Mouse (Mus musculus) gastrocnemius, postnatal 10 days (tissue): Measurements from ENCODE around the gene Arhgap10. TPM values are rescaled to one million over a fixed set of nuclear protein-coding genes. Genes with fewer than 3 reads are reported as not detected.

Source experiments
- DNase-seq: peaks from one replicate; pipeline ENCODE4 v3.0.0; 2021; ENCODE audit warnings: mixed read lengths
- total RNA-seq, 2 experiments: library from RNA; stranded (reverse); gene quantifications; 2 replicates each; pipeline ENCODE4 v1.2.3; 2021

Gene Arhgap10
- total RNA-seq, 2 experiments from 2014 or later: 56.8 to 57.2 TPM

DNA sequence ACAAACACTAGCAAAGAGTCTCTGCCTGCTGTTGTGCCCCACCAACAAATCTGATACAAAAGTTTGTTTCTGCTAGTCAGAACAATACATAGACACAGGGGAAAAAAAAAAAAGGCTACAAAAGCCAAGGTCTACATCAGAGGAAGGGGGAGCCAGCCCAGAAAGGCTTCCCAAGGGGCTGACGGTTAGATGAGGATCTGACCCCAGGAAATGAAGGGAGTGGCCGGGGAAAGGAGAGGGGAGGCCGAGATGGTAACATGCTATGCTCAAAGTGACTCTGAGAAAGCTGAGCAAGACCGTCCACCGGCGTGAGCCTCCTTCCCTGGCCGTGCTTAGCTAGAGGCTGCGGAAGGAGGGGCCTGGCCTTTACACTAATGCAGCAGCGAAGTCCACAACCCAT lies 76.8 kb downstream of the Arhgap10 start:
- no peak for DNase-seq

DNA sequence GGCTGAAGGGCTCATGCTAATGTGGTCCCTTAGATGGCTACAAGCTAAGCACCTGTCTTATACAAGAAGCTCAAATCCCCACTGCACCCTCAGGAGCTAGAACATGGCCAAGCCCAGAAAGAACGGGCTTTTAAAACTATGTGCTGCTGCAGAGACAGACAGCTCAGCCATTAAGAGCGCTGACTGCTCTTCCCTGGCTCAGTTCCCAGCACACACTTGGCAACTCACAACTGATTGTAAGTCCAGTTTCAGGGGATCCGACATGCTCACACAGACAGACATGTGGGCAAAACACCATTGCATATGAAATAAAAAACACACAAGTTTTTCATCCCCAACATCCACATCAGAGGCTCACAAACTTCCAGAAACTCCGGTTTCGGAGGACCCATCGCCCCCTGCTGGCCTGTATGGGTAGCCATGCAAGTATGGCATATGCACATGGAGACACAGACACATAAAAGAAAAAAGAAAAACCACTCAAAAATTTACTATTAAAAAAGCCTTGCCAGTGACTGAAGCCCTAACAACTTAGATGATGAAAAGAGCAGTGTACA lies 77.4 kb downstream of the Arhgap10 start:
- peak; percentile 63 for DNase-seq

DNA sequence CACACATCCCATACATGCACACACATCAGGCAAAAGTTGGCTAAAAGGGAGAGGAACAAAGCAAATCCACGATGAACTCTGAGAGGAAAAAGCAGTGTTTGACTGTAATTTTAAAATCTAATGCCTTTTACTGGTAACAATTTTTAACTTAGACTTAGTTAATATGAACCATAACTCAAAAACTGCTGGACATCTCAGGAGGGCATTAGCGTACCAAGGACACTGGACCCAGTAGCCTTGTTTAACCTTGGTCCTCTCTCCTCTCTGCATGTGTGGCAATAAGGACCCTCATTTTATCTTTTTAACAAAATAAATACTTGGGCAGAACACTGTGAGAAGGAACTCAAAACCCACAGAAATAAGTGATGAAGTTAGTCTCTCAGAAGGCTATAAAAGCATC lies 78.1 kb downstream of the Arhgap10 start:
- DNase-seq: no peak

DNA sequence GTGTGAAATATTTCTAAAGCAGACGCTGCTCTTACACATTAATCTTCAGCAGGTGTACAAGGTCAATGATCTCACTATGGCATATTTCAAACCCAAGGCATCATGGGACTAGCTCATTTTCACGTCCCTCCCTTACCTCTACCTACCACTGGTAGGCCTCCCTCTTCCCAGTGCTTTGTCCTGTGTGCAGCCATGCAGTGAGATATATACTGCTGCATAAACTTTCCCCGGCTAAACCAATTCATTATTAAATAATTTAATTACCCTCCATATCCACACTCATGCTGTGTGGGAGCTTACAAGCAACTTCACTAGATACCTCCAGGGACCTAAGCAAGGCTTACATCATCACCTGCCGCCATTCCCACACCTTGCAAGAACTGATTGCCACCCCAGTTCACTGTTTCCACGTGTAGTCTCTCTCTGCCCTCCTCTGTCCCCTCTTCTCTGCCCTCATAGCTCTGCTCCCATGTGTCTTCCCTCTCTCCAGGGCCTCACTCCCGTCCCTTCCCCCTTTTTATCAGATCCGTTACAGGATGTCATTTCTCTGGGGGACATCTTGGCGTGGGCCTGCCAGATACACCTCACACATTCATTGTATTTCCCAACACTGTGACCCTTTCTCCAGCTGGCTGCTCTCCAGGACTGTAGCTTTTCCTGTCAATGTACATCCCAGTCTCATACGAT lies 79.8 kb downstream of the Arhgap10 start:
- DNase-seq: no peak

DNA sequence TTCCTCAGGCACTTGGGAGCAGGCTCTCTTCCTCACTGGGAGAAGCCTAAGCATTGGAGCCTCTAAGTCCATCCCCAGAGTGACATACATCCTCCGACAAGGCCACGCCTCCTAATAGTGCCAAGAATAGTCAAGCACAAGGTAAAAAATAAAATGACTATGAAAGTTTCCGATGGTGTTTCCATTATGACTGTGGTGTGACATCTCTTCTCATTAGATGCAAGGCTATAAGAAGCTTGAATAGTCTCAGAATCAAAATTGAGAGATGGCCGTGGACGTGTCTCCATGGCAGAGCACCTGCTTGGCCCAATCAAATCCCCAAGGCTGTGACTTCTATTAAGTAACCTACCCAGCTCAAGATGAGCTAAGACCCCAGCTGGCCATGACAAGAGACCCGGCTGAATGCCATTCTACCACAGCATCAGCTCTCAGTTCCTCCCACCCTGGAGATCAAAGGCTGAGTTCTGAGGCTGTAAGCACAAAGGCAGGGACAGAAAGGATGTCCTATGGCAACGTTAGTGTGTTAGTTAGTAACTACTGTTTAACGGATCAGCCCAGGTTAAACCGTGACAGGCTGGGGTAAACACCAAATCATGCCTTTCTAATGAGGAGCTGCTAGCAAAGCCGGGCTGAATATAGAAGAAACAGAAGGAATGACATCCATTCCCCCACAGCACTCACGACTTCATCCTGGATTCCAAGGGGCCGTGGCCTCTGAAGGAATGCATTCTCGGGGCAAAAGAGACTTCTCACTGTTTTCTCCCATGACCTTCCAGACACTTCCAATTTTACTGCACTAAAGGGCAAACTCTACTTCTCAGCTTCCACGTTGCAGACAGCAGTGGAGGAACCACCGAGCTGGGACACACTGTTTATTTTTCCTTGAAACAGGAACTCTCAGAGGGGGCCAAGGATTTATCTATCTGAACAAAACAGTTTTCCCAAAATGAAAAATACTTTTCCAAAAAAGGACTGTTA lies 81.5 kb downstream of the Arhgap10 start:
- DNase-seq: no peak

DNA sequence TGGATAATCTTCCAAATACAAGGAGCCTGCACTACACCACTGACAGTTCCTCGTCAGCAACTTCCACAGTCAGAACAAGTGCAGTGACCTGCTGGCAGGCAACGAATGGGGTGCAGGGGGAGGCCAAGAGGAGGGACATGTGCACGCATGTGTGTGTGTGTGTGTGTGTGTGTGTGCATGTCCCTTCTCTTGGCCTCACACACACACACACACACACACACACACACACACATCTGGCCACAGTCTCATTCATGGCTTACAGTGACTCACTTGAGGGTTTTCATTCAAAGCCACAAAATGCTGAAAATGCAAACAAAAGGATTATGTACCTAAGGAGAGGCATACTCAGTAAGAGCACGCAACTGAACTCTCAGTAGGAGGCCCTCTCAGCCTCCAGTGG lies 84.5 kb downstream of the Arhgap10 start:
- DNase-seq: no peak

DNA sequence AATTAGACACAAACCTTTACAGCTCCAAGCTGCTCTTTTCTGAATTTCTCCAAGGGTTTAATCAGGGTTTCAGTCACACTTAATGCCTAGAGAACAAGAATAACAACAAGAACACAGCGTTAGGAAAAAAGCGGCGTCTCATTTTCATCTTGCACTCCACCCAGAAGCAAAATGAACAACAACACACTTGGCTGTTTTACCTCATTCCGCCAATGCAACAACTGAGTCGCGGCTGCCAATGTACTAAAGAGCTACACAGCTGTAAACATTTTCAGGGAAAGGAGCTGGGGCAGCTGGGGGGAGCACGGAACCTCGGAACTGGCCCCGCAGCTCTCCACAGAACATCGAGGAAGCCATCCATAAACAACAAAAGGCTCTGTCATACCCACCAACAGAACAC lies 85.0 kb downstream of the Arhgap10 start:
- DNase-seq: no peak

DNA sequence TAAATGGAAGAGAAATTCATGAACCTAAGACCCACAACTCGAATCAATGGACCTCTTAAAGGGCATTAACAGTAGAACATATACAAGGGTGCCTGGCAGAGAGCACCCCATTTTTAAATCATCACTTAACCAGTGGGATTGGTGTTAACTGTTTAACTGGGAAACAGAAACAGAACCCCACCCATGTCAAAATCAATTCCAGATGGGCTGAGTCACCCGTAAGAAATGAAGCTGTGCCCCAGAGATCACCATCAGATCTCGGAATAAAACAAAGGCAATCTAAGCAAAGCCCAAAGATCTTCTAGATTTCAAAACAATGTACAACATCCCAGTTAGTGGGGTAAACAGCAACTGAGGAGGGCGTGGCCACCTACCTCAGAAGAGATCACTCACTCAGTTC lies 89.3 kb downstream of the Arhgap10 start:
- no peak for DNase-seq

DNA sequence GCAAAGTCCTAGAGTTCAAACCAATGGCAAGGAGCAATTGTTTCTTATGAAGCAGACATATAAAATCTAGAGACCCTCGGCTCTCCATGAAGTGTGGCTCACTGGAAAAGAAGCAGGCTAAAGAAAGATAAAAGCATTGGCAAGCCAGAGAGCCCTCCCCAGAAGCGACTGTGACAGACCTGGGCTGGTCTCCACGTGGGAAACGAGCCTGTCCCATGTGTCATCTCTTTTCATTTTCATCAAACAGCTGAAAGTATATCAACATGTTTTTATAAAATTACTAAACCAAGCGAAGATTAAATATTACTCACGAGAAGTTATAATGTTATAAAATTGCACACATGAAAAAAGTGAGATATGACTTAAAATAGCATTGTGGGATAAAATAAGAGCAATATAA lies 89.7 kb downstream of the Arhgap10 start:
- DNase-seq: no peak

DNA sequence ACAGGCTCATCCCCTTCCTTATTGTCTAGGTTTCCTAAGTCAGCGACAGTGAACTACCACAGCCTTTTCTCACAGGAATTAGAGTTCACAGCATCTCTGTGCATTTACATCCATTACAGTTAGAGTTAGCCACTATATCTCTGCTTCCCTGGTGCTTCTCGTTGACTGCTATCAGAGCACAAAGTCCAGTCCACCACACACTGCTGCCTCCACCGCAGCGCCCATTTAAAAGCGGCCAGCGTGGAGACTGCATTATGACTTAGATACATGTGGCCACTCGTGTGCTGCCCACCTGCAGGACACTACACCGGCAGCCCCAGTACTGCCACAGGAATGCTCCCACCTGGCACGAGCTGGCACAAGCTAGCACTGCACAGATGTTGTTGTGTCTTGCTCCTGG lies 90.3 kb downstream of the Arhgap10 start:
- DNase-seq: no peak

DNA sequence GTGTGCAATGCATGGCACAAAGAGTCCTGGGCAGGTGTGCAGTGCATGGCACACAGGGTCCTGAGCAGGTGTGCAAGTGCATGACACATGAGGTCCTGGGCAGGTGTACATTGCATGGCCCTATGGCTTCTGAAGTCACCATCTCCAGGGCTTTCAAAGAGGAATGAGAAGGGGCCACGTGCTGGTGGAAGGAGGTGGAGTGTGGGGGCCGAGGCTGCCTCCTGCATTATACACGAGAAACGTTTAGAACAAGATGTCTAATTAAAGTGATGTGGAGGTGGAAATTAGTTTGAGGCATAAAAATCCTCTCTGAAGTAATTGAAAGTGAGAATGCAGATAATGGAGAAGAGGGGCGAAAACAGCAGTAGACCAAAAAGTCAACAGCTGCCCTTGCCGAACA lies 93.9 kb downstream of the Arhgap10 start:
- DNase-seq: no peak

DNA sequence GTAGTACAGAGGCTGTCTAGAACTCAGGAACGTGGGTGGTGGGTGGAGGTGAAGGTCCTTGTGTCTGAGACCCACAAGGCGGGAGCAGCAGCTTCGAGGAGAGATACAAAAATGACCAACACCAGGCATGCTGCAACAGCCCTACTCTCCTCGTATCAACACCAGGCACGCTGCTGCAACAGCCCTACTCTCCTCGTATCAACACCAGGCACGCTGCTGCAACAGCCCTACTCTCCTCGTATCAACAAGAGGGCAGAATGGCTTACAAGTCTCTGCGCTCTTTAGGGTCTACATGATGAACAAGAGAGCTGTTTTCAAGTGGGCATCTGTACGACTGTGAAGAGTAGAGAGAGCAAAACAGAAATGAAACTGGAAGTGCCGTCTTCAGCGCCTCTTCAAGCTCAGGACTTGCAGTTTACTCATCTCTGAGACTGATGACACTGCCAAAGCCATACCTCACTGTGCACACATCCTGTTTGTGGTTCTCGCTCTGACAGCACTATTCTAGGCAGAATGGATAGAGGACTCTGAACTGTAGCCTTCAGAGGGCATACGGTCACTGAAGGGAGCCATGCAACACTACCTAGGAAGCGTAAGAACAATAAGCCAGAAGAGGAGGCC lies 95.0 kb downstream of the Arhgap10 start:
- DNase-seq: no peak

DNA sequence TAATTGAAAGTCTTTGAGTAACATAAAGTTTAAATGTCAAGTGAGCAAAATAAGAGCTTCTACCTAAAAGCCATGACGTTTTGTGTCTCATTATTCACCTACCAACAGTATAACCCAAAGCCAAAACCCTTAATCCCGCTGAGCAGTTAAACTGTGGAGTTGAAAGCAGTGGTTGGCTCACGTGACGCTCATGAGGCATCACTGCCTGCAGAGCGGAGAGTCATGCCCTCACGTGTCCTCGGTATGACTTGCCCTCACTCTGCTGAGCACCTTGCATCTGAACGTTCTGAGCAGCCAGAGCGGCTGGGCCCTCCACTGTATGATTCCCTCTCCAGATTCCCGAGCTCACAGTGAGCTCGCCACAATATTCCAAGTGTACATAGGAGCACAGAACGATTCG lies 96.2 kb downstream of the Arhgap10 start:
- DNase-seq: no peak

DNA sequence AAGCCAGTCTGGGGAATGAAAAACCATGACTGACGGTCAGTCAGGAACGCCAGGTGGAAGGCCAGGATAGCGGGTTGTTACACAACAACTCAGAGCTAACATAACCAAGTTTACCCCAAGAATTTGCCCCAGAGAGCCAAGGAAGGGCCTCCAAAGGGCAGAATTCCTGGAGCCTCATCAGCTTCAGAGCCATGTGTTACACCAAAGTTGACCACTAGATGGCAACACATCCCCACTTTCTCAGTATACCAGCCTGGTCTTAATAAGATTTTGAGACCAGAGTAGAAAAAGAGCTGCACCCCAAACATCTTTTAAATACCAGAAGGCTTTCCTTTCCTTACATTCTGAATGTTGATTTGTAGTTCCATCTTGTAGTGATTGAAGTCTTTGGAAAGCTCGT lies 98.0 kb downstream of the Arhgap10 start:
- DNase-seq: peak; percentile 73

DNA sequence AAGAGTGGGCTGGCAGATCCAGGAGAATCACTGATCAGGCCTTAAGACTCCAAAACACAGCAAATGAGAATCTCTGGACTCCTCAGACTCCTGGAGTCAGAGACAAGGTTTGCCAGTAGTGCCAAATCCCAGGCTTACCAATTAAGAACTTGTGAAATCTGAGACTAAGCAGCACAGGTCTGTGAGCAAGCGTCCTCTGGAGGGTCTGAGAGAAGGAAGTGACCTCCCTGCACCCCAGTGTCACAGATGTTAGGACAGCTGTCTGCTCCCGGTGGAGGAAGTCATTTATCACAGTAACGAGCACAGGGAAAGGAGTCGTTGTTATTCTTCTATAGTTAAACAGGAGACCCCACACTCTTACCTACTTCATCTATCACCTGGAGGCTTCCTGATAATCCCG lies 101.0 kb downstream of the Arhgap10 start:
- DNase-seq: no peak

DNA sequence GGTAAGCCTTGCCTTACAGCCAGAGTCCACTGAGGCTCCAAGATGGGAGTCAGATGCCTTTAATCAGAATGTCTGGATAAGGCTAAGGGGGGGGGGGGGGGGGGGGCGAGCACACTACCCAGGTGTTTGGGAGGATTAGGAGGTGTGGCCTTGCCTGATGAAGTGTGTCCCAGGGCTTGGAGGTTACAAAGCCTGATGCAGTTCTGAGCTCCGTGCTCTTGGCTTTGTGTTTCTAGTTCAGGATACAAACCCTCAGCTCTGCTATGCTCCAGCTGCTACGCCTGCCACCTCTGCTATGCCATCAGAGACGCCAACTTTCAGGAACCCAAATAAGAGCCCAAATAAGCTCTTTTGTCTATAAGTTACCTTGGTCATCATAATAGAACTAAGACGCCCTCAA lies 101.7 kb downstream of the Arhgap10 start:
- DNase-seq: no peak

DNA sequence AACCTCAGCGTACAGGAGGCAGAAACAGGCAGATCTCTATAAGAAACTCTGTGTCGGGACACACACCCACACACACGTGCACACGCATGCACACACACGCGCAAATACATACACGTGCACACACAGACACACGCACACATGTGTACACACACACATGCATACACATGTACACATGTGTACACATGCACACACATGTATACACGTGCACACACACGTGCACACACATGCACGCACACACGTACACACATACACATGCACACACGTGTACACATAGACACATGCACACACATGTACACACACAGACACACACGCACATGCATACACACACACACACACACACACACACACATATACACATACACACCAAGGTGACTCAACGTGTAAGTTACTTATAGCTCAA lies 106.5 kb downstream of the Arhgap10 start:
- no peak for DNase-seq

DNA sequence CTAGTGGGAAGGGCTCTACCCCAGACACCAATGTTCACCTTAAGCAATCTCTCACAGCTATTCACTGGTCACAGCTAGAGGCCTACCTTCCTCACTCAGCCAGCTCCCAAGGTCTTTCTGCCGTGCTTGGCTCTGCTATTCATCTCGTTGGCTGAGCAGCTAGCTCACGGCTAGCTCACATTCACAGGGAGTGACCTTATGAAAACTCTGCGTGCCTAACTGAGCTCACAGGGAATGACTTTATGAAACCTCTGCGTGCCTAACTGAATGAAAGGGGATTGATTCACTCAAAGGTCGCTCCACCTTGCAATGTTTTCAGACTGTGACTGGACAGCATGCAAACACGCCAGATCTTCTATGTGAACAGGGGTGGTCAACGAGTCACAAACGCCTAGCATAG lies 107.4 kb downstream of the Arhgap10 start:
- DNase-seq: no peak

DNA sequence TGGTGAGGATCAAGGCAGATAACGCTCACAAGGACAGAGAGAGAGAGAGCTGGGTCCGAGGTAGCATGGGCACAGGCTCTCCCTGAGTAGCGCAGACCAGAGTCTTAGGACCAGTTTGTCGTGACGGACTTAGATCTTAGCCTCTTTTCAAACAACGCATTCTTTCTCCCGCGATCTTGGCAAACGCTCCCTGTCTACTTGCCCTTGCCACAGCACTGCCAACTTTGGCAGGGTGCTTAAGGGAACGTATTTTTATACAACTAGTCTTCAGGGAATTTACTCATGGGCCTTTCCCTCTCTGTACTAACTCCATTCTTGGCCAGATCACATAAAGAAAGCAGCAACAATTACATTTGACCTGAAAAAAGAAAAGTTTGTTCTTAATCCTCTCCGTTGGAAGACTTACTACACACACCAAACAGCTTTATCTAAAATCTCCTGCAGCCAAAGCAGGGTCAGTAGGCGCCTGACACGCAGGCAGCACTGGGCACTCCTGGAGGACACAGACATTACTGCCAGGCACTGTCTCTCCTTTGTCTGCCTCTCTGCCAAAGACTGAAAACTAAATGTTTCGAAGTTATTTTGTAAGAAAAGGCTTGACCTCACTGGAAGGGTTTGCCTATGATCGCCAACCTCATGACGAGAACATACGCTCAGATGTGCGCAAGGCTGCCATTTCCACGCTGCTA lies 109.1 kb downstream of the Arhgap10 start:
- DNase-seq: no peak

DNA sequence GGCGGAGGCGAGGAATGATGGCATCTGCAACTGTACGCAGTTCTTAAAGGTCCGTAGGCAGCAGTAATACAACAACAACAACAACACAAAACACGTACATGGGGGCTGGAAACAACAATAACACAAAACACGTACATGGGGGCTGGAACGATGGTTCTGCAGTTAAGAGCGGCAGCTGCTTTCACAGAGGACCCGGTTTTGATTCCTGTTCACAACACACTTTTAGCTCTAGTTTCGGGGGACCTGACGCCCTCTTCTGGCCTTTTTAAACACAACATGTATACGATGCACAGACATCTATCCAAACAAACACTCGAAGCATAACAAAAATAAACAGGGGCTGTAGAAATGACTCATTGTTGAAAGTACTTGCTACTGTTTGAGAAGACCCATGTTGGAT lies 110.9 kb downstream of the Arhgap10 start:
- DNase-seq: no peak

DNA sequence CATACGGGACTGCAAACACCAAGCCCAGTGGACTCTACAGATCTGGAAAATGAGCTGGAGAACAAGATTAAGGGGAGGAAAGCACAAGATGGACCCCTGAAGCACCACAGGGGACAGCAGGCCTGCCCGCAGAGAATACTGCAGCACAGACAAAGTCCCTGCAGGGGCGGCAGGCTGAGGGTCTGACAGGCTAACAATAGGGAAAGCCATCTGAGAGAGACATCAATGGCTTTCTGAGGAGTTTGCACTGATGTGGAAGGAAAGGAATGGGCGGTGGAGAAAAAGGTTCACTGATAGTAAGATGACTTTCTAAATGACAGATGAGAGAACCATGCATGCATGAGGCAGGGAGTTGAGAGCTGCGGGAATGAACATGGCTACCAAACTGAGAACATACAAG lies 111.3 kb downstream of the Arhgap10 start:
- no peak for DNase-seq

DNA sequence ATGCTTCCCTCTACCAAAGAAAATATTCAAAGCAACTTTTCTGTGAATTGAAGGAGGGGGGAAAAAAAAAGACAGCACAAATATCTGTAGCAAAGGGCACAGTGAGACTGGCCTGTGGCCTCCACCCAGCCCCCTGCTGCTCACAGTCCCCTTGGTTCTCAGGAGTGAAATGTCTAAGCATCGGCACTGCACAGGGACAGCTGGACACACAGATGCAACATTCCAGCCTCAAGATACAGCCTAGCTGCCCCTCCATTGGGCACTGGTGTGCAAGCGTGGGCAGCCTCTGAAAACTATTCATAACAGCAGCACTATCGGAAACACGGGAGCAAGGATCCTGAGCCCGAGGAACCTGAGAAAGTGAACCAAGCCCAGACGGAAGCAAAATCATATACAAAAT lies 113.7 kb downstream of the Arhgap10 start:
- no peak for DNase-seq
